Mouse (Mus musculus): Measurements from ENCODE around the gene Mllt11.

DNA sequence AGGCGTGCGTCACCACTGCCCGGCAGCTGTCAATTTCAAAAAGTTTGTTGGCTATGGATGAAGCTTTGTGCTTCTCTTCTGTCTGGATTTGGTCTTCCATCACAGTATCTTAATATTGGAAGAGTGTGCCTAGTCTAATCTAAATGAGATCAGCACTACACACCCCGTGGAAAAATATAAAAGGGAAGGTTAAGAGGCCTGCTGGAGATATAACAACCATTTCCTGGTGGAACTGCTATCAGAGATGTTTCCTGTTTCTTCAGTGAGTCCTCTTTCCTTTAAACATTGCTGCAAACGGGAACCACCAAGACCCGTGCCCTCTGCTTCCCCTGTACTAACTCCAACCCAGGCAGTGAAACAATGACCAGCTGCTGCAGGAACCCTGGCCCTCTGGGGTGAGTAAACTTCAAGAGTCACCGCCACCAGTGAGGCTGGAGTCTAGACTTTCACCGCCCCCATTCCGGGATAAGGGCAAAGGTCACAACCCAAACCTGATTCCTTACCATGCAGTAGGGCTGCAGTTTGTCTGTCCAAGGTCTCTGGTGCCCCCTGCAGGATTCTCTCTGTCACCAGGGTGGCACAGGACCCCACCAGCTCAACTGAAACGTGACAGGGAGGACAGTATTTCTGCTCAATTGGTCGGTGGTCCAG lies 31.2 kb upstream of the Mllt11 start:
- TF ChIP-seq CTCF (IDR thresholded peaks at IDR 0.05; ENCODE audit: control insufficient read depth, insufficient read depth, low read length) (peak; percentile 92), POLR2A (IDR thresholded peaks at IDR 0.05; ENCODE audit: borderline replicate concordance, control insufficient read depth, low read depth, low read length) (no peak)
